Mouse (Mus musculus) spleen, postnatal 4 days (tissue): ENCODE measurements around the gene Fam214a.
"Not testable (repeated sequence)": the region's sequence is repeated elsewhere in the genome, so short reads cannot be mapped to it uniquely, and the experiment has no call there.

Experiments
- DNase-seq, 2 experiments: peaks; one replicate each; pipeline ENCODE4 v3.0.0; 2022; ENCODE audit warnings: low spot score in 2 of 2

Gene Fam214a

DNA sequence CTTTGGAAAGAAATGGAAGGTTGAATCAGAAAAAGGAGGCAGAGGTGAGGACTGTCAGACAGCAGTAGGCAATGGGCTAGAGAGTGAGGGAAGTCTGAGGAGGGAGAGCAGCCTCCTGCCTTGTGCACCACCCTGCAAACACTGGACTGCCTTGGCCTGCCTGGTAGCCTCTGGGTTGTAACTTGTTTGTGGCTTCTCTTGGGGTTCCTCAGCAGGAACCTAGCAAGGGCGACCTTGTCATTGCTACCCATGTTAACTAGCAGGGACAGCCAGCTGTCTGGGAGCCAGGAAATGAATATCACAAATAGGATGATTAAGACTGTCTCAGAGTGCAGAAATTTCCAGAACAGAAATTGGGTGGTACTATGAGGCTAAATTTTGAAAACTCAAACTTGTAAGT, 27.2 kb downstream of the Fam214a start:
- no peak for DNase-seq

DNA sequence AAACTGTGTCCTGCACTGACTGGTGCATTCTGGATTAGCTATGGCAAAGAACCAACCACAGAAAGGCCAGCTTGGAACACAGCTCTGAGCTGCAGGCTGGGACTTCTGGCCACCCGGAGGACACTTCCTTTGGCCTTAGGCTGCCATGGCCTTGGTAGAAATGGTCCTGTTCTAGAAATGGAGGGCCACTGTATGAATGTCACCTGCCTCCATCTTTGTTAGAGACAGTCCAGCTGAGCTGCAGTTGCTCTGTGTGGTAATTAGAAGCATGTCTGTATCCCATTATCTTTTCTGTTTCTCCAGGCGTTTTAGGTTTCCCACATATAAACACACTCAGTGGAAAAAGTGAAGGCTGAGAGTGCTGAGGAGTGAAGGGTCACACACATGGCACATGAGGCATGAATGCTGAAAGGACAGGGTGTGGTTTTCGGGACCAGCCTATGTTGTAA, 29.0 kb downstream of the Fam214a start:
- DNase-seq, result no peak

DNA sequence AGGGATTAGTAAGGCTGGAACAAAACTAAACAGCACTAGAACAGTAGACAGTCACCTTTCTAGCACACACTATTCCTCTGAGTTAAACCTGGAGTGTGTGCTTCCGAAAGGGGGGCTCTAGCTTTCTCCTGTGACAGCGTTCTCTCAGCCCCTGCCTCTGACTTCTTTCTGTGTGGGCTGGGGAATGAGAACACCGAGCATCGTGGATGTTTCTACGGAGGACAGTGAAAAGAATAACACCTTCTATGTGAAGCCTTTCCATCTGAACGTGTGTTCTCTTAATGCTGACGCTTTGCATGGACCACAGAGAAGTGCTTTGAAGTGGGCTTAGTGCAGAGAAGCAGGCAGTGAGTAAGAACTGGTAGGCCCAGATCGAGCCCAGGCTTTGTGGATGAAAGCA, 29.5 kb downstream of the Fam214a start:
- DNase-seq, result no peak

- DNase-seq, result not testable (repeated sequence)
Measured at GRCm38 (mm10) chr9:74982722-74983121, 30.0 kb downstream of the Fam214a start.

DNA sequence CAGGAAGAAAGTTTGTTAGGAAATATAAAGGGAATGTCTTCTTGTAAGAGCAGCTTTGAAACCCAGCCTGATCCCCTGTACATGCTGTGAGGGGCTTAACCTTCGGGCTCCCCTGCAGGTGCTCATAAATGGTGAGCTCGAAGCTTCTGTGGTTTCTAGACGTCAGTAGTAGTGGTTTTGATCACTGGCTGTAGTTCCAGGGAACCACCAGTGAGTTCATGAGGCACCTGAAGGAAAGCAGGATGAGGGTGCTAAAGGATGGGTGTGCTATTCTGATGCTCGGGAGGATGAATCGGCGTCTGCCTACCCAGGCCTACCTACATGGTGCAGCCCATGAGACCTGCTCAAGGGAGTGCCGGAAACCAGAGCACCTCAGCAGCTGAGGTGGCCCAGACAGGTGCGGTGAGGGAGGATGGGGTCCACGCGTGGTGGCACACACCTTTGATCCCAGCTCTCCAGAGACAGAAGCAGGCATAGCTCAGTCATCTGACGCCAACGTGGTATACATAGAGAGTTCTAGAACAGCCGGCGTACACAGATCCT, 32.6 kb downstream of the Fam214a start:
- DNase-seq, result no peak

GRCm38 (mm10) chr9:74985770-74986169, 33.1 kb downstream of the Fam214a start:
- DNase-seq, result no peak

GRCm38 (mm10) chr9:74988893-74989460, 36.3 kb downstream of the Fam214a start:
- no peak for DNase-seq

GRCm38 (mm10) chr9:74989990-74990389, 37.3 kb downstream of the Fam214a start:
- no peak for DNase-seq

- no peak for DNase-seq
Measured at GRCm38 (mm10) chr9:74994611-74995257, 42.0 kb downstream of the Fam214a start.

DNA sequence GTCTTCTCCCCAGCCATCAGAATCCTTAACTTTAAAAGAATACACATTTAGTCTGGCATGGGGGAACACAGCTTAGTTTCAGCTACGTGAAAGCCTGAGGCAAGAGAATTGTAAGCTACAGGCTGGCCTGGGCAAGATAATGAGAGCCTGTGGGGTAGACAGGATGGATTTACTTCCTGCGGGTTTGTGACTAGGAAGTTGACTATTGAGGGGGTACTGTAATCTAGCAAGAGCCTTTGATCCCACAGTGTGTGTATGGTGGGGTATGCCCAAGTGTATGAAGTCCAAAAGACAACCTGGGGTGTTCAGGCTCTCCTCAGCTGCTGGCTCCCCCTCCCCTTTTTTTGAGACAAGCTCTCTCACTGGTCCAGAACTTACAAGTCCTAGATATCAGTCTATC, 43.7 kb downstream of the Fam214a start:
- DNase-seq, result no peak

DNA sequence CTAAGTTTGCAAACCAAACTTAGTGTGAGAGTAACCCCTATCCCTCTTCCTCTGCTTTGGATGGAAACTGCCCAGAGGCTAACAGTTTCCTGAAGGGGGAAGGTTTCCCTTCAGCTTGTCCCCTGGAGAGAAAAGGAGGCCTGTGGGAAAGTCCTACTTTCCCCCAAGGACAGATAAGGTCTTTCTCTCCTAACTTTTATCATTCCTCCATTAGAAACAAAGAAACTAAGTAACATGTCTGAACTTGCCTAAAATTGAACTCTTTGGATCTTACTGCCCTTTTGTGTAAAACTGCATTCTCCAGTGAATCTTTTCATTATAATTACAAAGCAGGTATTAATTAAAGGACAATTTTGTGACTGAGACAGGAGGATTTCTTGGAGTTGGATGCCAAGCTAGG, 45.3 kb downstream of the Fam214a start:
- no peak for DNase-seq

- DNase-seq, result no peak
Measured at GRCm38 (mm10) chr9:75001006-75001405, 48.3 kb downstream of the Fam214a start.

DNA sequence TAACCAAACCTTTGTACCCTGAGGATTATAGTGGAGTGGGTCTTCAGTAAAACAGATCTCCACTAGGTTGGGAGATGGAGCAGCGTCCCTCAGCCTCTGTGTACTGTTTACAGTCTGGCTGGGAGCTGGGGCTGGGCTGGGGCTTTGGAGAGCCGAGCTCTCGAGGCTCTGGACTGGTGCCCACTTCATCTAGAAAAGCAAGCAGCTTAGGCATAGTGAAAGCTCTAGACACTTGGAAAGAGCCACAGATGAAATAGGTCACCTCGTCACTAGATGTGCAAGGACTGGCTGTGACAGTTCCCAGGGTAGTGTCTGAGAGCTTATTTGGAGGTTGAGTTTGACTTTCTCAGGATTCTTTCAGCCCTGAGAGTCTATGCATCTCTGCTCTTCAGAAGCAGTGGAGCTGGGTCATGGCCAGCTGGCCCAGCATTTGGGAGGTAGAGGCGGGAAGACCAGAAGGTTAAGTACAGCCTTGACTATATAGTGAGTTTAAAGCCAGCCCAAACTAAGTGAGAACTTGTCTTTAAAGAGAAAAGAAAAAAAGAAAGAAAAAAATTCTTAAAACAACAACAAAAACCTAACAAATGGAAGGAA, 49.0 kb downstream of the Fam214a start:
- no peak for DNase-seq

GRCm38 (mm10) chr9:75002262-75002661, 49.6 kb downstream of the Fam214a start:
- DNase-seq, result no peak

DNA sequence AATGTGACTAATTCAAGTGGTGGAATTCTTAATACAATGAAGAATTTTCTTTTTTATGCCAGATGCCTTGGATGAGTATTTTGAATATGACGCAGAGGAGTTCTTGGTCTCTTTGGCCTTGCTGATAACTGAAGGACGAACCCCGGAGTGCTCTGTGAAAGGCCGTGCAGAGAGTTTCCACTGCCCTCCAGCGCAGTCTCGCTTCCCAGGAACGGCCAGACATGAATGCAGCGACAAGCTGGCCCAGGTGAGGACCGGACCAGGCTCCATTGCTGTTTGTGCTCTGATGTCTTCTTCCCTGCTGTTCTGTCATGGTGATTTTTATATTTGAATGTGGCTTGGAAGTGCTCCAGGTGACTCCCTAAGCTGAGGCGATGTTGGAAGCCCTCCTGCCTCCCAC, 51.5 kb downstream of the Fam214a start:
- no peak for DNase-seq

DNA sequence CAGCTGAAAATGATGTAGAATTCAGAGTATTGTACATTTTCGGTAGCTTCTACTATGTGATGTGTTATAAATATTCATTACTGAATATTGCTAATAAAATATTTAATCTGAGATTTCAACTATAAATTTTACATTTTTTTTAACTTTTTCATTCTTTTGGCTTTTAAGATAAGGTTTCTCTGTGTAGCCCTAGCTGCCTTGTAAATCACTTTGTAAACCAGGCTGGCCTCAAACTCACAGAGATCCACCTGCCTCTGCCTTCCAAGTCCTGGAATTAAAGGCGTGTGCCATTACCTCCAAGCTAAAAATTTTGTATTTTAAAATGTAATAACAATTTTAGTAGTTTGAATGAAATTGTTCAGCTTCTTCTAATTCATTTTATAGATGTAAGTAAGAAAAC, 63.9 kb downstream of the Fam214a start:
- no peak for DNase-seq

- no peak for DNase-seq
Measured at GRCm38 (mm10) chr9:75019181-75019580, 66.5 kb downstream of the Fam214a start.

GRCm38 (mm10) chr9:75019592-75019991, 66.9 kb downstream of the Fam214a start:
- no peak for DNase-seq

GRCm38 (mm10) chr9:75020561-75020960, 67.9 kb downstream of the Fam214a start:
- DNase-seq, result no peak

DNA sequence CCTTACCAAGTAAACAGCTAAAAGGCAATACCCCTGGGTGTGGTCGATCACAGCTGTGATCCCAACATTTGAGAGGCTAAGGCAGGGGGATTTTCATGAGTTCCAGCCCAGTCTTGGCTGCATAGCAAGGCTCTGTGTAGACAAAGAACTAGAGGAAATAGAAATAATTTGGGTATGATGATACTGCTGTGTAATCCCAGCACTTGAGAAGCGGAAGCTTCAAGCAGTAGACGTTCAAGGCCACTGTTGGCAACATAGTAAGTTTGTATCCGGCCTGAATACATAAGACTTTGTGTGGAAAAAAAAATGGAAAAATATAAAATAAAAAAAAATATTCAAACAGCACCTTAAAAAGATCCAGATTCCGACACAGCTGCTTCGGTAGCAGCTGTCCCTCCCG, 69.9 kb downstream of the Fam214a start:
- no peak for DNase-seq

DNA sequence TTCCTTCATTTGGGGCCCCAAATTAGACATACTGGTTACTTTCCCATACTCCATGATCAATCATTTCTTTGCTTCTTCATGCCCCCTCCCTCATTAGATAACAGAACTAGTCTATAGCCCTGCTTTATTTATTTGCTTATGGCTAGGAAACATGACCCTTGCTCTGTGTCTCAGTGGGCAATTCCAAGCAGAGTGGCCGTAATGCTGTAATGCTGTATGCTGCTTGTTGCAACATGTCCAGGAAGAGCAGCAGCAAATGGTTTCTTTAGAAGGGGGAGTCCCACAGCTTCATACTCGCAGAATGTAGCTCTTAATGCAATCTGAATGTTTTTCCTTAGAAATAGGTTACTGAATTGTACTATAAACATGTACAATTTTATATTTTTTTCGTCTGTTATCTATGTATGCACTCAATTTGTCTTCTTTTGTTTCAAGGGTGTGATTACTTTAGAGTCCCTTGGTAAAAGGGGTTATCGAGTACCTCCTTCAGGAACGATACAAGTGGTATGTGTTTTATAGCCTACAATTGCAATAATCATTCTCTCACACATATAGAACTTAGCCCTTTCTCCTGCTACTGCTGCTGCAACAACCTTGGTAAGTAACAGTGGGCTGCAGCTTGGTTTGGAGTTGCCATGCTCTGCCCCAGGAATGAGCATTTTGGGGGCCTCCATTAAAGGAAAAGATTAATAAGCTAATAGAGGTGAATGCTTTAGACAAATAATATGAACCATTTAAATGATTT, 70.6 kb downstream of the Fam214a start:
- no peak for DNase-seq

- no peak for DNase-seq
Measured at GRCm38 (mm10) chr9:75024089-75024488, 71.4 kb downstream of the Fam214a start.
